Mouse (Mus musculus): Measurements from ENCODE around the gene Zfp511. TPM values are rescaled to one million over a fixed set of nuclear protein-coding genes. Genes with fewer than 3 reads are reported as not detected.

Zfp511 gene
- 27.1 and 29.6 TPM in 2 replicates for total RNA-seq (2012; rRNA removed)

GRCm38 (mm10) chr7:140036281-140037170 lies at the start of gene Zfp511, which contains the start of gene Tubgcp2:
TSS of gene Zfp511 (plus strand) at chr7:140036391.
TSS of gene Tubgcp2 (minus strand) at chr7:140036669.
- DNase-seq (ENCODE audit: low read depth, low spot score) = peak; percentile 97
- TF ChIP-seq ZNF384 (IDR thresholded peaks at IDR 0.05; ENCODE audit: low read depth, low read length) (no peak), HCFC1 (IDR thresholded peaks at IDR 0.05; ENCODE audit: borderline replicate concordance, insufficient read depth, low read length) (0 out of 2 replicates have a peak, but pooled peaks have one; percentile 57), CHD2 (IDR thresholded peaks at IDR 0.05; ENCODE audit: low read depth, low read length) (peak; percentile 44; the same call in 1 of the 2 replicates), MAFK (IDR thresholded peaks at IDR 0.05; ENCODE audit: insufficient read depth, low read depth, low read length) (no peak), ZC3H11A (IDR thresholded peaks at IDR 0.05; ENCODE audit: borderline replicate concordance, low read depth, low read length) (no peak)
- peak within 1 kb of the TSS; percentile 89 to 95 for H3K4me3 ChIP-seq (ENCODE audit: insufficient read depth in 1 of 2, low read depth in 1 of 2, low read length in 2 of 2, poor library complexity in 1 of 2, severe bottlenecking in 1 of 2)
- H3K9ac ChIP-seq (ENCODE audit: insufficient read depth, low read depth, low read length, poor library complexity, severe bottlenecking) = peak within 1 kb of the TSS; percentile 93
- peaks cover 18% of the 10 kb centered on the region; the same call in 1 of the 2 replicates for H3K36me3 ChIP-seq (ENCODE audit: control insufficient read depth, insufficient read depth, low read length, poor library complexity, severe bottlenecking)
- in situ Hi-C loops (cut with MboI; ENCODE audit: low sequenced_read_pairs in 2 of 2, unreplicated experiment in 2 of 2) = no loop called here
- H3K27ac ChIP-seq (ENCODE audit: insufficient read depth, low read depth, low read length, poor library complexity, severe bottlenecking) = peak within 1 kb of the TSS; percentile 76
- peaks cover 0 to 5% of the 10 kb centered on the region in 2 experiments; a peak in 1 of 4 replicates for H3K4me1 ChIP-seq (ENCODE audit: control insufficient read depth in 2 of 2, insufficient read depth in 2 of 2, low read length in 2 of 2, poor library complexity in 1 of 2)
- H3K9me3 ChIP-seq (ENCODE audit: control insufficient read depth, insufficient read depth, low read depth, low read length) = no peaks in the 10 kb centered on the region

GRCm38 (mm10) chr7:139988272-139988671 lies 47.9 kb upstream of the Zfp511 start:
- Histone ChIP-seq H3K27ac (ENCODE audit: insufficient read depth, low read depth, low read length, poor library complexity, severe bottlenecking) (no peak overlapping the region), H3K4me3 (ENCODE audit: insufficient read depth in 1 of 2, low read depth in 1 of 2, low read length in 2 of 2, poor library complexity in 1 of 2, severe bottlenecking in 1 of 2) (no peak overlapping the region), H3K4me1 (ENCODE audit: control insufficient read depth in 2 of 2, insufficient read depth in 2 of 2, low read length in 2 of 2, poor library complexity in 1 of 2) (peaks cover 0 to 3% of the 10 kb centered on the region in 2 experiments; a peak in 1 of 4 replicates), H3K9ac (ENCODE audit: insufficient read depth, low read depth, low read length, poor library complexity, severe bottlenecking) (no peak overlapping the region), H3K9me3 (ENCODE audit: control insufficient read depth, insufficient read depth, low read depth, low read length) (no peaks in the 10 kb centered on the region), H3K36me3 (ENCODE audit: control insufficient read depth, insufficient read depth, low read length, poor library complexity, severe bottlenecking) (no peaks in the 10 kb centered on the region)
- TF ChIP-seq HCFC1 (IDR thresholded peaks at IDR 0.05; ENCODE audit: borderline replicate concordance, insufficient read depth, low read length) = no peak
- no peak for TF ChIP-seq ZNF384 (IDR thresholded peaks at IDR 0.05; ENCODE audit: low read depth, low read length)
- no peak for TF ChIP-seq ZC3H11A (IDR thresholded peaks at IDR 0.05; ENCODE audit: borderline replicate concordance, low read depth, low read length)
- TF ChIP-seq MAFK (IDR thresholded peaks at IDR 0.05; ENCODE audit: insufficient read depth, low read depth, low read length) = no peak
- TF ChIP-seq CHD2 (IDR thresholded peaks at IDR 0.05; ENCODE audit: low read depth, low read length) = no peak
- in situ Hi-C loops (cut with MboI; ENCODE audit: low sequenced_read_pairs in 2 of 2, unreplicated experiment in 2 of 2) = no loop called here
- DNase-seq (ENCODE audit: low read depth, low spot score) = no peak

- peaks cover 0 to 3% of the 10 kb centered on the region in 2 experiments; a peak in 1 of 4 replicates for H3K4me1 ChIP-seq (ENCODE audit: control insufficient read depth in 2 of 2, insufficient read depth in 2 of 2, low read length in 2 of 2, poor library complexity in 1 of 2)
- in situ Hi-C loops (cut with MboI; ENCODE audit: low sequenced_read_pairs in 2 of 2, unreplicated experiment in 2 of 2) = loop anchor here in 1 of 2 experiments (5.0 kb wide), 1 partner anchor 89 kb away; no protein-coding TSS in a partner anchor
These were observed 45.3 kb upstream of the Zfp511 start for GRCm38 (mm10) chr7:139990864-139991394.

GRCm38 (mm10) chr7:139992406-139992805 lies 43.8 kb upstream of the Zfp511 start, which contains the start of gene Adam8:
TSS of gene Adam8 (minus strand) at chr7:139992562.
- H3K9me3 ChIP-seq (ENCODE audit: control insufficient read depth, insufficient read depth, low read depth, low read length) = no peaks in the 10 kb centered on the region
- DNase-seq (ENCODE audit: low read depth, low spot score) = no peak
- H3K4me1 ChIP-seq (ENCODE audit: control insufficient read depth in 2 of 2, insufficient read depth in 2 of 2, low read length in 2 of 2, poor library complexity in 1 of 2) = peaks cover 0 to 3% of the 10 kb centered on the region in 2 experiments; a peak in 1 of 4 replicates
- no peak within 1 kb of the TSS for H3K4me3 ChIP-seq (ENCODE audit: insufficient read depth in 1 of 2, low read depth in 1 of 2, low read length in 2 of 2, poor library complexity in 1 of 2, severe bottlenecking in 1 of 2)
- peaks cover 7% of the 10 kb centered on the region; the same call in 1 of the 2 replicates for H3K36me3 ChIP-seq (ENCODE audit: control insufficient read depth, insufficient read depth, low read length, poor library complexity, severe bottlenecking)
- in situ Hi-C loops (cut with MboI; ENCODE audit: low sequenced_read_pairs in 2 of 2, unreplicated experiment in 2 of 2) = loop anchor here in 1 of 2 experiments (5.0 kb wide), 1 partner anchor 90 kb away; no protein-coding TSS in a partner anchor
- no peak within 1 kb of the TSS for H3K9ac ChIP-seq (ENCODE audit: insufficient read depth, low read depth, low read length, poor library complexity, severe bottlenecking)
- TF ChIP-seq CHD2 (IDR thresholded peaks at IDR 0.05; ENCODE audit: low read depth, low read length) (no peak), MAFK (IDR thresholded peaks at IDR 0.05; ENCODE audit: insufficient read depth, low read depth, low read length) (no peak), ZNF384 (IDR thresholded peaks at IDR 0.05; ENCODE audit: low read depth, low read length) (no peak), ZC3H11A (IDR thresholded peaks at IDR 0.05; ENCODE audit: borderline replicate concordance, low read depth, low read length) (no peak), HCFC1 (IDR thresholded peaks at IDR 0.05; ENCODE audit: borderline replicate concordance, insufficient read depth, low read length) (no peak)
- H3K27ac ChIP-seq (ENCODE audit: insufficient read depth, low read depth, low read length, poor library complexity, severe bottlenecking) = no peak within 1 kb of the TSS

More at GRCm38 (mm10) chr7:139990864-139991394, 45.3 kb upstream of the Zfp511 start:
- Histone ChIP-seq H3K27ac (ENCODE audit: insufficient read depth, low read depth, low read length, poor library complexity, severe bottlenecking) (no peak overlapping the region), H3K9me3 (ENCODE audit: control insufficient read depth, insufficient read depth, low read depth, low read length) (no peaks in the 10 kb centered on the region), H3K9ac (ENCODE audit: insufficient read depth, low read depth, low read length, poor library complexity, severe bottlenecking) (no peak overlapping the region), H3K36me3 (ENCODE audit: control insufficient read depth, insufficient read depth, low read length, poor library complexity, severe bottlenecking) (no peaks in the 10 kb centered on the region), H3K4me3 (ENCODE audit: insufficient read depth in 1 of 2, low read depth in 1 of 2, low read length in 2 of 2, poor library complexity in 1 of 2, severe bottlenecking in 1 of 2) (no peak overlapping the region)
- TF ChIP-seq HCFC1 (IDR thresholded peaks at IDR 0.05; ENCODE audit: borderline replicate concordance, insufficient read depth, low read length) (no peak), ZNF384 (IDR thresholded peaks at IDR 0.05; ENCODE audit: low read depth, low read length) (no peak), CHD2 (IDR thresholded peaks at IDR 0.05; ENCODE audit: low read depth, low read length) (no peak), MAFK (IDR thresholded peaks at IDR 0.05; ENCODE audit: insufficient read depth, low read depth, low read length) (no peak)
- no peak for DNase-seq (ENCODE audit: low read depth, low spot score)

Data from ES-E14 (cell line).